9 mouse cellular contexts compared by ENCODE assay signal in the genomic region with DNA sequence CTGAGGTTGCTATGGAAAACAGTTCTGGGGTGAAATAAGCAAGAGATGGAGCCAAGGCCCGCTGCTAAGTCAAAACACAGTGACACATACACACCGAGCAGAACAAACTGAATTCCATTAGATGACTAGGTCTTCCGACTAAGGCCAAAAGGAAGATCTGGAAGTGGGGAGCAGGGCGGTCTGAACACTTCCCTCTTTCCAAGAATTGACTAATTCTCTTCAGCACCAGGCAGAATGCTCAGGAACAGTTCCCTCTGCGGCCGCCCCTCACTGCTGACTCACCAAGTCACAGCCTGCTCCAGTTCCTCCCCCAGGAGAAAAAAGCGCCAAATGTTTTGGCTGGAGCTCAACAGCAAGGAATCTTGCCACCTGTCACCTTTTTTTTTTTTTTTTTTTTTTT.
A peak's percentile ranks its signal among the peaks of the same experiment; 100 is the strongest.
DNase-seq lines count a peak whose midpoint lies in the region.
"Had no signal": no experiment of that assay in that cellular context is flagged by ENCODE, and none has a peak within 500 bp of the region (broad histone marks: within the 10 kb centered on the region; RNA-seq: fewer than 3 reads in every experiment).

No protein-coding gene starts in this region.

- DNase-seq in cerebellum, postnatal 10 days, result peak; percentile 34 to 45
- no peak for DNase-seq in cerebellum, adult 11-12 months
- DNase-seq in 3T3-L1 (ENCODE audit: low read depth, low spot score) (peak; percentile 88), MN1 (ENCODE audit: low spot score) (no peak)
- DNase-seq in gastrocnemius, postnatal 10 days, result peak; percentile 26
- DNase-seq in left cerebral cortex, adult 9 months (ENCODE audit: low spot score in 2 of 2), result peak; percentile 22 to 84
- DNase-seq in spleen, adult 12 weeks (ENCODE audit: low spot score), result no peak
- no peak for DNase-seq in spleen, postnatal 14 days (ENCODE audit: low spot score in 2 of 2)
- DNase-seq: B cell, adult 2 months had no signal

Comparison
In these comparisons a context has a peak if more than half of its experiments do, and no peak if none do; other contexts are left out.
1. DNase-seq: peak in cerebellum, postnatal 10 days (2 of 2), 3T3-L1 (single experiment), gastrocnemius, postnatal 10 days (single experiment) and left cerebral cortex, adult 9 months (2 of 2); none in cerebellum, adult 11-12 months (single experiment), spleen, adult 12 weeks (single experiment), spleen, postnatal 14 days (0 of 2) and MN1 (single experiment).